Mouse (Mus musculus) midbrain, embryonic 16.5 days (tissue): ENCODE results near the gene Colgalt1. TPM values are rescaled to one million over a fixed set of nuclear protein-coding genes. Genes with fewer than 3 reads are reported as not detected.

Experiments
- ATAC-seq: fragments of 200-750 bp; cut with Nextera tagmentation; 2 replicates; pipeline ENCODE4 v1.8.0; 2017; ENCODE audit warnings: moderate TSS enrichment
- H3K27ac ChIP-seq: fragments of 300-500 bp; sonication (generic); 2 replicates; pipeline ENCODE4 v1.5.1; 2014; ENCODE audit warnings: mild to moderate bottlenecking, low read length, mixed read lengths
- H3K27me3 ChIP-seq: fragments of 300-500 bp; sonication (generic); 2 replicates; pipeline ENCODE4 v1.6.1; 2014; ENCODE audit warnings: low read depth, low read length, mixed read lengths; ENCODE audit not compliant: control insufficient read depth, insufficient read depth
- H3K36me3 ChIP-seq: fragments of 300-500 bp; sonication (generic); 2 replicates; pipeline ENCODE4 v1.6.1; 2014; ENCODE audit warnings: mild to moderate bottlenecking, low read length, moderate library complexity, mixed read lengths; ENCODE audit not compliant: control insufficient read depth, insufficient read depth
- H3K4me1 ChIP-seq: fragments of 300-500 bp; sonication (generic); 2 replicates; pipeline ENCODE4 v1.6.1; 2014; ENCODE audit warnings: mild to moderate bottlenecking, low read length, mixed read lengths; ENCODE audit not compliant: control insufficient read depth, insufficient read depth
- H3K4me2 ChIP-seq: fragments of 300-500 bp; sonication (generic); 2 replicates; pipeline ENCODE4 v1.6.1; 2014; ENCODE audit warnings: mild to moderate bottlenecking, low read length, mixed read lengths
- H3K4me3 ChIP-seq: fragments of 300-500 bp; sonication (generic); 2 replicates; pipeline ENCODE4 v1.5.1; 2014; ENCODE audit warnings: low read depth, mild to moderate bottlenecking, low read length, moderate library complexity, mixed read lengths
- H3K9ac ChIP-seq: fragments of 300-500 bp; sonication (generic); 2 replicates; pipeline ENCODE4 v1.6.1; 2014; ENCODE audit warnings: low read depth, low read length, mixed read lengths
- H3K9me3 ChIP-seq: fragments of 300-500 bp; sonication (generic); replicated peaks from 2 replicates; pipeline ENCODE4 v1.6.1; 2014; ENCODE audit warnings: mild to moderate bottlenecking, low read length, mixed read lengths; ENCODE audit not compliant: control insufficient read depth, poor library complexity, severe bottlenecking
- WGBS: fragments of 180-500 bp; shearing (Covaris S2); extraction: QIAGEN DNeasy Blood & Tissue Kit; methylation state at CpG from one replicate; pipeline ENCODE4 v1.1.7; 2014; 5-methylcytosine and 5-hydroxymethylcytosine counted together
- polyA plus RNA-seq: library from polyadenylated mRNA; unstranded; fragments of >200 nt; fragmentation: Nextera tagmentation; extraction: Ambion mirVana; gene quantifications from 2 replicates; pipeline ENCODE4 v1.2.1, GENCODE M21; 2015

Gene Colgalt1
- polyA plus RNA-seq, 1 experiment from 2014 or later: 70.8 TPM

DNA sequence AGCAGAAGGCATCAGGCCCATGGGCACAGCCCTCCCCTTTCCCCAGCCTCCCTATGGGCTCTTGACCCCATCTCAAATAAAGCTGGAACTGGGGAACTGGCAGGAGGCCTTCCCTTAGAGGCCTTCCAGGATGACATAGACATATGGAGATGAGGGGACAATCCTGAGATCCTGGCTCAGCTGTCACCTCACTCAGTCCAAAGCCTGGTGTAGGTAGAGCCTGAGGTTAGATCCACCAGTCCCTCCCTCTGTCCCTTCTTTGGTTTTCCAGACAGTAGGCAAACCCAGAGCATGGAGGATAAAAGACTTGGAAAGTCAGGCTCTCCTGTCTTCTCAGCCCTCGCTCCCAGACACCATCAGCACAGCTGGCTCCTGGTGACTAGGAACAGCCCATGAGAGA lies 56.1 kb downstream of the Colgalt1 start:
- Histone ChIP-seq H3K9ac (0 out of 2 replicates have a peak overlapping the region, but pooled peaks have one; percentile 7), H3K36me3 (peaks cover 16% of the 10 kb centered on the region; the same call in 1 of the 2 replicates), H3K4me2 (no peak overlapping the region), H3K27me3 (no peaks in the 10 kb centered on the region), H3K9me3 (no peaks in the 10 kb centered on the region), H3K4me3 (no peak overlapping the region), H3K27ac (peak overlapping the region; percentile 50), H3K4me1 (peaks cover 38% of the 10 kb centered on the region)
- no peak for ATAC-seq
- WGBS: 18% methylated on average over 1 of the region's 1 CpGs

GRCm38 (mm10) chr8:71667256-71667655 lies 56.5 kb downstream of the Colgalt1 start:
- Histone ChIP-seq H3K4me1 (peaks cover 42% of the 10 kb centered on the region), H3K27ac (peak overlapping the region; percentile 50), H3K4me2 (peak overlapping the region; percentile 22; the same call in 1 of the 2 replicates), H3K36me3 (peaks cover 14% of the 10 kb centered on the region; the same call in 1 of the 2 replicates), H3K27me3 (no peaks in the 10 kb centered on the region), H3K4me3 (no peak overlapping the region), H3K9me3 (no peaks in the 10 kb centered on the region), H3K9ac (peak overlapping the region; percentile 49)
- WGBS: 46% methylated on average over 5 of the region's 5 CpGs
- no peak for ATAC-seq

DNA sequence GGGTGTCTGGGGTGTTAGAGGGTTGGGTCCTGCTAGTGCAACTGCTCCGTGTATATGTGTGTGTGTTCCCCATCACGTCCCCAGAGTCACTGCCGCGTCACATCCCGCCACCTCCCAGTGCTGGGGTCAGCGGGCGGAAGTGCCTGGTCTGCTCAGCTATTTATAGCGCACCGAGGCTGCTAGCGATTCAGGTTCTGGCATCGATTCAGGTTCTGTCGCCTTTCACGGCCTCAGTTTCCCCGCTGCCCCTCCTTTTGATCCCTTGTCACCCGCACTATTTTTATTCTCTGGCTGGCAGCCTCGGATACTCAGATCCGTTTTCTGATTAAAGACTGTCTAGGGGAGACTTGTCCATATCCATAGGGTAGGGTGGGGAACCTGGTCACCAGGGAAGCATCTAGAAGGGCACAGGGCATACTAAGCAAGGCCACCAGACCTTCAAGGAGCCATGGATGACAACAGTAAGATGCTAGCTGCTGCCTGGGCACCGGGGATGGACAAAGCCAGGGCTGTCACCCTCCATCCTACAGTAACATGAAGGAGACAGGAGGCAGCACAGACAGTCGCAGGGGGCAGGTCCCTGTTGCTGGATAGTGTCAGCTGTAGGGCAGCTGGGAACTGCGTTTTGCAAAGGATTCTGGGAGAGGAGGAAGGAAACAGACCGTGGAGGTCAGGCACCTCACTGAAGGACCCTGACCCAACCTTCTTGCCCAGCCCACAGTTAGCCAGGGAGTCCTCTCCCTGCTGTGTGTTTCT lies 57.6 kb downstream of the Colgalt1 start:
- H3K4me3 ChIP-seq: no peak overlapping the region
- H3K27ac ChIP-seq: no peak overlapping the region
- H3K27me3 ChIP-seq: no peaks in the 10 kb centered on the region
- H3K4me2 ChIP-seq: peak overlapping the region; percentile 44
- H3K36me3 ChIP-seq: peaks cover 7% of the 10 kb centered on the region; the same call in 1 of the 2 replicates
- peak overlapping the region; percentile 49 for H3K9ac ChIP-seq
- H3K4me1 ChIP-seq: peaks cover 43% of the 10 kb centered on the region
- 5% methylated on average over 21 of the region's 21 CpGs for WGBS
- no peak for ATAC-seq
- no peaks in the 10 kb centered on the region for H3K9me3 ChIP-seq

- peak; percentile 13 for ATAC-seq
- Histone ChIP-seq H3K4me2 (peak overlapping the region; percentile 73), H3K9ac (peak overlapping the region; percentile 85), H3K27ac (peak overlapping the region; percentile 94), H3K36me3 (no peaks in the 10 kb centered on the region), H3K4me1 (peaks cover 43% of the 10 kb centered on the region), H3K9me3 (no peaks in the 10 kb centered on the region), H3K4me3 (peak overlapping the region; percentile 90), H3K27me3 (no peaks in the 10 kb centered on the region)
- 9% methylated on average over 12 of the region's 12 CpGs for WGBS
These were observed 59.4 kb downstream of the Colgalt1 start for GRCm38 (mm10) chr8:71670198-71670597.

DNA sequence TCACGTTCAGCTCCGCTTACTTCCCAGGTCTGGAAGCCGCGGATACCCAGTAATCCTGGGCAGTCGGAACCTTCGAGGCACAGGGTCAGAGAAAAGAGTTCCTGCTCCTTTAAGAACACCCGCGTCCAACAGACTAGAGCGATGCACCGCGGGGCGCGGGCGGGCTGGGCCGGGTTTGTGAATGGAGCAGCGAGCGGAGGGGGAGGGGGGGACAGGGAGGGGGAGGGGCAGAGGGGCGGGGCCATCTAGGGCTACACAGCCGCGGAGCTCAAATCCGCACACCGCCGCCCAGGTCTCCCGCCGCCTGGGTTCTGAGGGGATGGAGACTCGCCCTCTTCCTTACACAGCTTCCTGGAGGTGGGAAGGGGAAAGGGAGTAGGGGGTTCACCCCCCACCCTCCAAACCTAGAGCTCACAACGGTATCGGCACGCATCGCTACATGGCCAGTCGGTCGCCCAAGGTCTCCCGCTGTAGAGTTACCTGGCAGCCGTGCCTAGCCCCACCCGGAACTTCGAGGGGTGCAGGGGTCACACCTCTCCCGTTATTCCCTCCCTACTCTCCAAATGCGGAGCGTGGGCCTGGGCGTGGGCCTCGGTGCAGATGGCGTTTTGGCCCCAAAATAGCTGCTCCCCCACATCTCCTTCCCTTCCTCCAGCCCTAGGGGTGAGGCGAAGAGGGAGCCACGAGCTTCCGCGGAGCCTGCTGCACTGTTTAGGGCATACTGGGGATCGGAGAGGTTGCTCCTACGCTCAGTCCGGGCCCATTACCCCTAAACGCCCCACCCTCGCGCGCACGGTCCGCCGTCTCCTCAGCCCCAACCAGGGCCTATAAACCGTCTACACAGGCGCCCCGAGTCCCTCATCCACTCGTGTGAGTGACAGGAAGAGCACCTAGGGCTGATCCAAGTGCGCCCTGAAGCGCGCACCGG lies 60.1 kb downstream of the Colgalt1 start:
- Histone ChIP-seq H3K27ac (peak overlapping the region; percentile 94), H3K4me2 (peak overlapping the region; percentile 73), H3K27me3 (no peaks in the 10 kb centered on the region), H3K9ac (peak overlapping the region; percentile 85), H3K4me3 (peak overlapping the region; percentile 90), H3K4me1 (peaks cover 45% of the 10 kb centered on the region), H3K36me3 (no peaks in the 10 kb centered on the region), H3K9me3 (no peaks in the 10 kb centered on the region)
- WGBS: under 1% methylated on average over 60 of the region's 64 CpGs
- peak; percentile 66 for ATAC-seq

DNA sequence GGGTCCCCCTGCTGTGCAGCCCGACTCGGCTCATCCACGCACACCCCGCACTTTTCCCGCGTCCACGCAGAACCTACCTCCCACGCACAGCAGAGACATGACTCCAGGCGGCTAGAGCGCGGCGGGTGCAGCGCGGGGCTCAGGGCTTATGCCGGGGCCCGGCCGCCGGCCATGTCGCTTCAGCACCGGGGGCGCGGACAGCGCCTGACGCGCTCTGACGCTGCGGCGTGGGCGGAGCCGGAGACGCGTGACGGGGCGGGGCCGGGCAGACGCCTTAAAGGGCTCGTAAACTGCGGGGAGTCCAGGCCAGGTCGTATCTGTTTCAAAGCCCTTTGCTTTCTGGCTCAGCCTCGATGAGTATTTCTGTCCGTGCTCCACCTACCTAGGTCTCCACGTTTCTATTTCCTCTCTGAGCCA lies 60.8 kb downstream of the Colgalt1 start, which contains the start of gene Unc13a:
Gene Unc13a, minus strand, starts transcription at position 209 of the 417 bp plus-strand sequence.
- H3K4me1 ChIP-seq: peaks cover 43% of the 10 kb centered on the region
- 0% methylated on average over 41 of the region's 42 CpGs for WGBS

GRCm38 (mm10) chr8:71672168-71672735 lies 61.5 kb downstream of the Colgalt1 start:
- no peaks in the 10 kb centered on the region for H3K36me3 ChIP-seq
- no peaks in the 10 kb centered on the region for H3K9me3 ChIP-seq
- peak overlapping the region; percentile 90 for H3K4me3 ChIP-seq
- peak overlapping the region; percentile 85 for H3K9ac ChIP-seq
- H3K4me1 ChIP-seq: peaks cover 40% of the 10 kb centered on the region
- H3K27me3 ChIP-seq: no peaks in the 10 kb centered on the region
- 67% methylated on average over 6 of the region's 6 CpGs for WGBS
- ATAC-seq: no peak
- peak overlapping the region; percentile 73 for H3K4me2 ChIP-seq
- H3K27ac ChIP-seq: peak overlapping the region; percentile 94

More for the DNA sequence above, 60.8 kb downstream of the Colgalt1 start, which contains the start of gene Unc13a:
- peak within 1 kb of the TSS; percentile 90 for H3K4me3 ChIP-seq
- H3K36me3 ChIP-seq: no peaks in the 10 kb centered on the region
- peak within 1 kb of the TSS; percentile 85 for H3K9ac ChIP-seq
- H3K9me3 ChIP-seq: no peaks in the 10 kb centered on the region
- ATAC-seq: peak; percentile 76
- H3K27me3 ChIP-seq: no peaks in the 10 kb centered on the region
- H3K27ac ChIP-seq: peak within 1 kb of the TSS; percentile 94
- peak within 1 kb of the TSS; percentile 73 for H3K4me2 ChIP-seq

- peaks cover 24% of the 10 kb centered on the region for H3K4me1 ChIP-seq
- 72% methylated on average over 2 of the region's 2 CpGs for WGBS
- H3K27me3 ChIP-seq: peaks cover 16% of the 10 kb centered on the region
- H3K9me3 ChIP-seq: no peaks in the 10 kb centered on the region
- no peak overlapping the region for H3K9ac ChIP-seq
- no peak overlapping the region for H3K27ac ChIP-seq
- H3K36me3 ChIP-seq: no peaks in the 10 kb centered on the region
- H3K4me2 ChIP-seq: no peak overlapping the region
- no peak for ATAC-seq
- no peak overlapping the region for H3K4me3 ChIP-seq
These were observed 63.3 kb downstream of the Colgalt1 start for GRCm38 (mm10) chr8:71674071-71674470.
